Mouse (Mus musculus) lung, postnatal 0 days (tissue): ENCODE measurements around the gene Gm10309.
"Not testable (repeated sequence)": the region's sequence is repeated elsewhere in the genome, so short reads cannot be mapped to it uniquely, and the experiment has no call there.

Experiments
- CTCF ChIP-seq: IDR thresholded peaks from 2 replicates; pipeline ENCODE4 v1.5.1; 2016; ENCODE audit warnings: antibody characterized with exemption, mild to moderate bottlenecking
- EP300 ChIP-seq: IDR thresholded peaks from 2 replicates; pipeline ENCODE4 v1.6.1; 2016; ENCODE audit warnings: antibody characterized with exemption, mild to moderate bottlenecking, control low read depth

DNA sequence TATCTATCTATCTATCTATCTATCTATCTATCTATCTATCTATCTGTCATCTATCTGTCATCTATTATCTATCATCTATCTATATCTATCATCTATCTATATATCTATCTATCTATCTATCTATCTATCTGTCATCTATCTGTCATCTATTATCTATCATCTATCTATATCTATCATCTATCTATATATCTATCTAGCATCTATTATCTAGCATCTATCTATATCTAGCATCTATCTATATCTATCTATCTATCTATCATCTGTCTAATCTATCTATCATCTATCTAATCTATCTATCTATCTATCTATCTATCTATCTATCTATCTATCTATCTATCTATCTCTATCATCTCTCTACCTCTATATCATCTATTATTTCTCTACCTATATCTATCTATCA is 27.6 kb downstream of the Gm10309 start:
- TF ChIP-seq CTCF, EP300: not testable (repeated sequence)
